Mouse (Mus musculus) layer of hippocampus, adult 18-20 months (tissue): ENCODE measurements around the gene Ms4a3. TPM values are rescaled to one million over a fixed set of nuclear protein-coding genes. Genes with fewer than 3 reads are reported as not detected.

Experiments
- DNase-seq, 2 experiments: peaks; one replicate each; pipeline ENCODE4 v3.0.0; 2022; ENCODE audit warnings: low spot score in 2 of 2
- total RNA-seq, 2 experiments: library from RNA; stranded (reverse); gene quantifications; 2 replicates each; pipeline ENCODE4 v1.2.3; 2021

Ms4a3 gene
- total RNA-seq, 2 experiments from 2014 or later: not detected

DNA sequence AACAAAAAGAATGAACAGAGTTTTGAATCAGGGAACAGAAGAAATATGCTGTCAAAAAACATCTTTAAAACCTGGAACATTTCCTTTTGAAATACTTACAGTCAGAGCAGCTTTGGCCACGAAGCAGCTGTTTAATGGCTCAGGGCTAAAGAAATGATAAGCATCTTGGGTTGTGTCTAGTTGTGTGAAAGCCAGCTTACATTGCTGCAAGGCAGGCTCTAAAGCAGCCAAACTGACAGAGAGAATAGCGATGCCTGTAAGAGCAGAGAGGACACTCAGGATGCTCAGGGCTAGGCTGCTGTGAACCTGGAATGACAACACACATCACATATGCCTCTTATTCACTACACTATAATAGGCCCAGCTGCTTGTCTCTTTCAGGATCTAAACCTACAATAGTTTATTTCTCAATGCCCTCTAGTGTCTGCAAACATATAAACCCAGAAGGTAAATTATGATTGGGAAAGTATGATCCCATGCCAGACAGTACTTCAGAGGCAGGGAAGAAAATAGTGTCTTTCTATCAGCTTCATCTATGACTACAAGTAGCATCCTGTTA is 50.7 kb downstream of the Ms4a3 start:
- DNase-seq: no peak

- DNase-seq: no peak
Measured at GRCm38 (mm10) chr19:11589205-11589604, 51.4 kb downstream of the Ms4a3 start.

Other genes starting within 250 kb of the Ms4a3 start
- not detected for gene Ms4a4c, start 236.1 kb downstream of the Ms4a3 start, total RNA-seq
- not detected for gene Ms4a4b, start 197.3 kb downstream of the Ms4a3 start, total RNA-seq
- gene Ms4a6c, start 171.5 kb downstream of the Ms4a3 start, total RNA-seq: 1 to 10 TPM; 1.3 to 1.8 TPM
- under 1 TPM in 1 of 2 experiments, not detected in 1; 0.20 TPM for gene Gm8369, start 154.9 kb downstream of the Ms4a3 start, total RNA-seq
- gene Ms4a6b, start 124.3 kb downstream of the Ms4a3 start, total RNA-seq: 1 to 10 TPM; 1.2 to 2.1 TPM
- gene Ms4a4d, start 104.0 kb downstream of the Ms4a3 start, total RNA-seq: not detected
- gene Ms4a6d, start 36.0 kb downstream of the Ms4a3 start, total RNA-seq: 1 to 10 TPM; 1.4 TPM
- gene Ms4a2, start 17.1 kb downstream of the Ms4a3 start, total RNA-seq: not detected
- not detected for gene Oosp2, start 19.7 kb upstream of the Ms4a3 start, total RNA-seq
- not detected for gene Oosp1, start 50.3 kb upstream of the Ms4a3 start, total RNA-seq
- gene Oosp3, start 56.2 kb upstream of the Ms4a3 start, total RNA-seq: not detected
- not detected for gene Gif, start 106.7 kb upstream of the Ms4a3 start, total RNA-seq
- 10 to 100 TPM; 35.3 to 36.1 TPM for gene Mrpl16, start 129.5 kb upstream of the Ms4a3 start, total RNA-seq
- gene Stx3, start 178.6 kb upstream of the Ms4a3 start, total RNA-seq: 10 to 100 TPM; 28.2 to 30.0 TPM
- not detected for gene Olfr1417, start 198.4 kb upstream of the Ms4a3 start, total RNA-seq
- not detected for gene Olfr1418, start 220.2 kb upstream of the Ms4a3 start, total RNA-seq
- gene Olfr1419, start 234.3 kb upstream of the Ms4a3 start, total RNA-seq: not detected
- gene Olfr1420, start 245.7 kb upstream of the Ms4a3 start, total RNA-seq: not detected